Comparison of ENCODE assay signal across 12 mouse cellular contexts in the genomic region with DNA sequence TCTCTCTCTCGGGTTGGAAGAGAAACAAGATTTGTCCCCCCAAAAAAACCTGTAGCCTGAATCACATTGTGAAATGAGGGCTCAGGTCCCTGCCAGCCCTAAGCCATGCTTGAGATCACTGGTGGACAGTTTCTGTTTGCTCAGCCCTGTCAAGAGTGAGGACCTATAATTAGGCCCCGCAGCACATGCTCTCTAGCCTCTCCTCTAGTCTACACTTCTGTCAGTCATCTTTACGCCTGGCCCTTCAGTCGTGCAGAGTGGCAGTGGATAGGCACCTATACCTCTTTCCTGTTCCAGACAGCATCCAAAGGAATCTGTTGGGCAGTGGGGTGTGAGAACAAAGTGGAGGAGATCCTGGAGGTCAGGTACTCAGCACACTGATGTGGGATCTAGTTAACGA. TPM values are rescaled to one million over a fixed set of nuclear protein-coding genes. Genes with fewer than 3 reads are reported as not detected.
A peak's percentile ranks its signal among the peaks of the same experiment; 100 is the strongest.
DNase-seq lines count a peak whose midpoint lies in the region; ATAC-seq and TF ChIP-seq lines count a peak whose summit lies in the region.
"Had no signal": no experiment of that assay in that cellular context is flagged by ENCODE, and none has a peak within 500 bp of the region (broad histone marks: within the 10 kb centered on the region; RNA-seq: fewer than 3 reads in every experiment).

No protein-coding gene starts in this region.

- H3K27me3 ChIP-seq in limb, embryonic 14.5 days (ENCODE audit: control insufficient read depth, insufficient read depth, low read length), result no peaks in the 10 kb centered on the region

- H3K27ac ChIP-seq in limb, embryonic 14.5 days (replicated peaks; ENCODE audit: low read depth, low read length), result peak overlapping the region; percentile 15; the same call in 1 of the 2 replicates

- WGBS in limb, embryonic 14.5 days, result 62% methylated on average over 5 of the region's 5 CpGs

- ATAC-seq in frontal cortex, adult (ENCODE audit: low TSS enrichment), result 0 out of 2 replicates have a peak, but pooled peaks have one; percentile 3
- ATAC-seq in limb, embryonic 14.5 days (ENCODE audit: low FRiP score, low read depth), result no peak
- ATAC-seq in erythroid progenitor cell, adult 5-6 weeks (replicated peaks; ENCODE audit: low FRiP score, poor library complexity, severe bottlenecking), result no peak
- ATAC-seq: activated CD4-positive, CD25-positive, alpha-beta regulatory T cell, adult 4 months had no signal

- no peaks in the 10 kb centered on the region for H3K36me3 ChIP-seq in limb, embryonic 14.5 days (ENCODE audit: control insufficient read depth, insufficient read depth, low read length)
- H3K36me3 ChIP-seq: G1E had no signal

- H3K4me3 ChIP-seq in limb, embryonic 14.5 days (replicated peaks; ENCODE audit: low read length), result no peak overlapping the region

- H3K9ac ChIP-seq in limb, embryonic 14.5 days (ENCODE audit: low read depth, low read length, severe bottlenecking), result no peak overlapping the region

- TF ChIP-seq POLR2A in limb, embryonic 14.5 days (IDR thresholded peaks at IDR 0.05; ENCODE audit: borderline replicate concordance, extremely low read depth, insufficient read depth, insufficient read length), result no peak

- peaks cover 10% of the 10 kb centered on the region for H3K4me1 ChIP-seq in limb, embryonic 14.5 days (ENCODE audit: control insufficient read depth, insufficient read depth, low read length)

- H3K9me3 ChIP-seq in limb, embryonic 14.5 days (ENCODE audit: control insufficient read depth, low read length), result no peaks in the 10 kb centered on the region
- H3K9me3 ChIP-seq: G1E had no signal

- no peak for DNase-seq in frontal cortex, postnatal 25 days (ENCODE audit: low spot score in 2 of 2)
- DNase-seq in retina, postnatal 1 day, result peak; percentile 24
- no peak for DNase-seq in retina, embryonic 14.5 days (ENCODE audit: low spot score)
- DNase-seq in limb, embryonic 14.5 days (ENCODE audit: low spot score), result no peak
- DNase-seq in adipocyte (ENCODE audit: low spot score), result no peak
- DNase-seq in gastrocnemius, postnatal 4 days (ENCODE audit: low spot score in 2 of 2), result no peak
- DNase-seq: thymus, postnatal 25 days had no signal

- no peak overlapping the region for H3K4me2 ChIP-seq in limb, embryonic 14.5 days (replicated peaks; ENCODE audit: low read depth, low read length, severe bottlenecking)
- H3K4me2 ChIP-seq: liver, embryonic 11.5 days had no signal

RNA-seq across cellular contexts. Expression of gene Scrn1, which starts 58.5 kb away (rescaled TPM):
- 6.3 and 8.9 TPM in 2 replicates for polyA plus RNA-seq in limb, embryonic 14.5 days (2012; rRNA removed)
- polyA plus RNA-seq in limb, embryonic 14.5 days (2014; fragmentation: Nextera tagmentation; extraction: Ambion mirVana), result 8.0 and 9.6 TPM in 2 replicates
- total RNA-seq in erythroid progenitor cell, adult 5-6 weeks (2015; ENCODE audit: low replicate concordance), result not detected in 2 replicates
- not detected in 2 replicates for total RNA-seq in erythroid progenitor cell, adult 5-6 weeks (2017; ENCODE audit: low replicate concordance)
- 10 to 100 TPM; 11.8 to 12.7 TPM for total RNA-seq in gastrocnemius, postnatal 4 days (2021)
- polyA plus RNA-seq: activated CD4-positive, CD25-positive, alpha-beta regulatory T cell, adult 4 months; G1E had no signal

Comparison
In these comparisons a context has a peak if more than half of its experiments do, and no peak if none do; other contexts are left out.
1. RNA of gene Scrn1, which starts 58.5 kb away (total RNA-seq): 11.8 to 12.7 TPM in gastrocnemius, postnatal 4 days; not detected in erythroid progenitor cell, adult 5-6 weeks; every median in the first group is over 10 times any median in the second.